Mouse (Mus musculus): ENCODE measurements around the gene Nfia. TPM values are rescaled to one million over a fixed set of nuclear protein-coding genes. Genes with fewer than 3 reads are reported as not detected.

Nfia gene
- polyA plus RNA-seq, 1 experiment = 53.0 TPM

DNA sequence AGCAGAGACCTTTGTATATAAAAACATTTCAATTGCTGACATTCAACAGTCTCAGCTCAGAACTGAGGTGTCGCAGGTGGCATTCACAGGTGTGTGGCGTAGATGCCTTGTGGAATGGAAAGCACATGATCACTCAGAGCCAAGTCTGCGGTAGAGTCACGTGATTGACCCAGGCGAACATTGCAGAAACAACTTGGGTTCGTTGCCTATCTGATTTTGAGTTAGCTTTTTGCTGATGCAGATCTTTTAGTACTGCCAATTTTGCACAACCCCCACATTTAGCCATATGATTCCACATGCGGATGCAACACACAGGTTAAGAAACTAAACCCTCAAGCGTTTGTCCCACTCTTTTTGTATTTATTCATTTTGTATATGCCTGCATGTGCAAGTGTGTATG lies 272.1 kb downstream of the Nfia start:
- no peaks in the 10 kb centered on the region for H3K4me1 ChIP-seq (ENCODE audit: control insufficient read depth, insufficient read depth, low read length)
- no peak overlapping the region for H3K27ac ChIP-seq (ENCODE audit: insufficient read depth, low read length)
- no peak overlapping the region for H3K4me3 ChIP-seq (ENCODE audit: insufficient read depth, low read length)
- TF ChIP-seq CTCF (IDR thresholded peaks at IDR 0.05; ENCODE audit: borderline replicate concordance, insufficient read depth, low read length) = no peak
- no peak for TF ChIP-seq POLR2A (IDR thresholded peaks at IDR 0.05; ENCODE audit: low read depth, low read length)

DNA sequence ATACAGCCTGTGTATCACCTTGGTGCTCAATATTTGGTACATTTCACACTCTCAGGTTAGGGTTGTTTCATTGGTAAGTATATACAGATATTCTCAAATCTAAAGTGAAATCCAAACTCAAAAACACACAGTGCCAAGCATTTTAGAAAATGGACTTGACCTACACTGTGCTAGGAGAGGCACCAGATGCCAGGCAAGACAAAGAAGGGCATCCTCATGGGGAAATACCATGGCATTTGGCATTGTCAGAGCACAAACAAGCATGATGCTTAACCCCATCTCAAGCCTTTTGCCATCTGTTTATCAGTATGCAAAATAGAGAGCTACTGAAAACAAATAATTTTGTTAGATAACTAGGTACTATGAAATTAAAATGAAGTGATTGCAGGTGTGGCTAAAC lies 274.8 kb downstream of the Nfia start:
- TF ChIP-seq CTCF (IDR thresholded peaks at IDR 0.05; ENCODE audit: borderline replicate concordance, insufficient read depth, low read length) (no peak), POLR2A (IDR thresholded peaks at IDR 0.05; ENCODE audit: low read depth, low read length) (no peak)
- Histone ChIP-seq H3K27ac (ENCODE audit: insufficient read depth, low read length) (no peak overlapping the region), H3K4me3 (ENCODE audit: insufficient read depth, low read length) (no peak overlapping the region), H3K4me1 (ENCODE audit: control insufficient read depth, insufficient read depth, low read length) (no peaks in the 10 kb centered on the region)

DNA sequence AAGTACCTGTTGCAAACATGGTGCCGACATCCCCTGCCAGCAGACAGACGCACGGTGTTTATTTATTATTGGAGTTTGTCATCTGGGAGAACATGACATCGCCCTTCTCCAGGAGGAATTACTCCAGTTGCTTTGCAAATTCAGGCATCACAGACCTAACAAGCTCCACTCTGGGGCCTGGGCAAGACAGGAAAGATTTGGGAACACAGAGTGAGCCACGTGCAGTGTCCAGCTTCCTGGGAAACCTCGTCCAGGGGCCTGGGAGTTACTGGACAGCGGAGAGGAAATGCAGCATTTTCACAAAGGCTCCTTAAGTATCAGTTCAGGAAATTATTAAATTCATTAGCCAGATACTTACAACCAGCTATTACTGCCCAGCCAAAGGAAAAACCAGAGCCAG lies 277.1 kb downstream of the Nfia start:
- Histone ChIP-seq H3K4me1 (ENCODE audit: control insufficient read depth, insufficient read depth, low read length) (no peaks in the 10 kb centered on the region), H3K4me3 (ENCODE audit: insufficient read depth, low read length) (no peak overlapping the region), H3K27ac (ENCODE audit: insufficient read depth, low read length) (no peak overlapping the region)
- TF ChIP-seq CTCF (IDR thresholded peaks at IDR 0.05; ENCODE audit: borderline replicate concordance, insufficient read depth, low read length) = no peak
- no peak for TF ChIP-seq POLR2A (IDR thresholded peaks at IDR 0.05; ENCODE audit: low read depth, low read length)

DNA sequence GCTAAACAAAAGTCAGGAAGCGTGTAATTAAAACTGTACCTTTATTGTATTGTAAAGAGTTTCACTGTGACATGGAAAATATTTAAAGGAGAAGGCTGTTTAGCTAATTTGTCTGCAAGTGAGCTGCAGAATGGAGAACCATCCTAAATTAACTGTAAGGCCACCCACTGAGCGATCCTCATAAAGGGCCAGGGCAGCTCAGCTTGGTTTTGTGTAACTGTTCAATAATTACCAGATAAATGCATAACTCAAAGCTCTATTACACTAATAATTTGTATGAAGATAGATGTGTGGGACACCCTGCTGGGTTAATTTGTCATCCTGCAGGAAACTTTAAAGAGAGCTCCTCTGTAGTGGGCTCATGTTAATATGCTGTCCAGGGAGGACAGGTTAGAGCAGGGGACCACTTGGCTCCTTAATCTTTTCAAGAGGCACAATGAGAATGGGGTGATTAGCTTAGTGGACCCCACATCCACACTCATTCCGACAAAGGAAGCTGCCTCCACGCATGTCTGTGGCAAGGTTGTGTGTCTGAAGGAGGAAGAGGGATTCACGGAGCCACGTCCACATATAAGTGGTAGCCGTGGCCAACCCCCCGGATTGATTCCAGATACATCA lies 277.6 kb downstream of the Nfia start:
- no peak for TF ChIP-seq CTCF (IDR thresholded peaks at IDR 0.05; ENCODE audit: borderline replicate concordance, insufficient read depth, low read length)
- TF ChIP-seq POLR2A (IDR thresholded peaks at IDR 0.05; ENCODE audit: low read depth, low read length) = no peak
- no peak overlapping the region for H3K27ac ChIP-seq (ENCODE audit: insufficient read depth, low read length)
- no peaks in the 10 kb centered on the region for H3K4me1 ChIP-seq (ENCODE audit: control insufficient read depth, insufficient read depth, low read length)
- H3K4me3 ChIP-seq (ENCODE audit: insufficient read depth, low read length) = no peak overlapping the region

DNA sequence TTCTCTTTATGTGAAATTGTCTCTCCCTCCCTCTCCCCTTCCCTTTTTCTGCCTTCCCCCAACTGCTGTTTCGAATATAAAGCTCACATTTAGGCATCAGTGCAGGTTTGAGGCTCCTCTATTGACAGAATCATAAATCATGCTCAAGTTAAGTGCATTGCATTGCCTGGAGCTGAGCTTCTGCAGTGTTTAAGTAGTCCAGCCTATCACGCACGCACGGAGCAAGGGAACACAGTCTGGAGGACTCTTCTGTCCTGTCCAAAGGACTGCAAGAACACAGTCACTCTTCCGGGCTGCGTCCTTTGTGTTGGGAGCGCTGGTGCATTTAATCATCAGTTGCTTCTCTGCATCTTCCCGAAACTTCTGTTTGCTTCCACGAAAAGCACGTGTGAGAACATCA lies 278.2 kb downstream of the Nfia start:
- Histone ChIP-seq H3K4me1 (ENCODE audit: control insufficient read depth, insufficient read depth, low read length) (no peaks in the 10 kb centered on the region), H3K27ac (ENCODE audit: insufficient read depth, low read length) (no peak overlapping the region), H3K4me3 (ENCODE audit: insufficient read depth, low read length) (no peak overlapping the region)
- TF ChIP-seq POLR2A (IDR thresholded peaks at IDR 0.05; ENCODE audit: low read depth, low read length) (no peak), CTCF (IDR thresholded peaks at IDR 0.05; ENCODE audit: borderline replicate concordance, insufficient read depth, low read length) (no peak)

DNA sequence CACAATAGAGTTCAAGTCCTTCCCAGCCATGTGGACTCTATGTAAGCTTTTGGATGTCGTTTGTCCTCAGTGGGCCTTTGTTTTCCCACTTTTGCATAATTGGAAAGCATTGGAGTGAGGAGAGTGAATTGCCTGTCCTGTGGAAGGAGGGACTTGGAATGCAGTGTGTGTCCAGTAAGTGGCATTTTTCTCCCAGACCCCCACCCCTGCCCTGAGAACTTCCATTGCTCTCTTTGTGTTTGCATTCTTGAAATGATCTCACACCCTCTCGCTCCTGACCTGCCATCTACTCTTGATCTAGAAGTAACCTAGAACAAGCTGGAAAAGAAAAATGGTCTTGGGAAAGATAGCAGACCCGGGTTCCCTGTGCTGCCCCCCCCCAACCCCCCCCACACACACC lies 278.8 kb downstream of the Nfia start:
- H3K4me3 ChIP-seq (ENCODE audit: insufficient read depth, low read length) = no peak overlapping the region
- H3K27ac ChIP-seq (ENCODE audit: insufficient read depth, low read length) = no peak overlapping the region
- no peaks in the 10 kb centered on the region for H3K4me1 ChIP-seq (ENCODE audit: control insufficient read depth, insufficient read depth, low read length)
- no peak for TF ChIP-seq POLR2A (IDR thresholded peaks at IDR 0.05; ENCODE audit: low read depth, low read length)
- TF ChIP-seq CTCF (IDR thresholded peaks at IDR 0.05; ENCODE audit: borderline replicate concordance, insufficient read depth, low read length) = no peak

DNA sequence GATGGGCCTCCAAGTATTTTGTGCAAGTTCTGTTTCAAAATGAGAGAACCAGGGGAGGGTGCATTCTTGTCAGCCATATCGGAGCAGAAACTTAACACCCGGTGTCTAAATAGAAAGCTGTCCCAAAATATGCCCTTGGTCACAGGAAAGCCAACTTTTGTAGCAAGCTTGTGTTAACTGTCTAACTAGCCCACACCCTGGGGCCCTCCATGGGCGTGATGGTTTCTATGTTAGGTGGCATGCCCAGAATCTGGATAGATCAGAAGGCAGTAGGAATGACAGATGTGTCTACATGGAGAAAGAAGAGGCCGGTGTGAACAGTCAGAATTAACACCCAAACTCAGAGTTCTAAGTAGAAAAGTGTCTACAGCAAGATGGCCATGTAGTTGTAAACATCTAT lies 282.5 kb downstream of the Nfia start:
- H3K4me3 ChIP-seq (ENCODE audit: insufficient read depth, low read length) = no peak overlapping the region
- no peak for TF ChIP-seq CTCF (IDR thresholded peaks at IDR 0.05; ENCODE audit: borderline replicate concordance, insufficient read depth, low read length)
- TF ChIP-seq POLR2A (IDR thresholded peaks at IDR 0.05; ENCODE audit: low read depth, low read length) = no peak
- H3K27ac ChIP-seq (ENCODE audit: insufficient read depth, low read length) = no peak overlapping the region
- H3K4me1 ChIP-seq (ENCODE audit: control insufficient read depth, insufficient read depth, low read length) = 0 out of 2 replicates have a peak, but pooled peaks cover 3% of the 10 kb centered on the region

DNA sequence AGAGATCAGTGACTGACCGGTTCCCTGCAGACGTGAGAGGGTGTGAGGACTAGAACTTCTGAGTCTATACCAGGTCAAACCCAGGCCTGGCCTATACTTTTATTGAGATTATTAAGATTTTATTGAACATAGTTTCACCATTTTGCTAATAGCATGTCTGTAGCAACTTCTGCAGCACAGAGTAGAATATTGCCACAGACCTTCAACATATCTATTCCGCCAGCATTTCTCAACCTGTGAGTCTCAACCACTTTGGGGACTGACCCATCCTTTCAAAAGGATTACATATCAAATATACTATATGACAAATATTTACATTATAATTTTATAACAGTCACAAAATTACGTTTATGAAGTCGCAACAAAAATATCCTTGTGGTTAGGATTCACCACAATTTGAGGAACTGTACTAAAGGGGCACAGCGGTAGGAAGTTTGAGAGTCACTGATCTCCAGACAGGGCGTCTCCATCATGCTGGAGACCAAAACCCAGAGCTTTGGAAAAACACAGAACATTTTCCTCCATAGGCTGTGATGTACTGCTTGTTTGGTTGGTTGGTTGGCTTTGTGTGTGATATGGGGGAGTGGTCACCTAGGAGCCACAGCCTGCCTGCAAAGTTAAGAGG lies 284.0 kb downstream of the Nfia start:
- Histone ChIP-seq H3K27ac (ENCODE audit: insufficient read depth, low read length) (no peak overlapping the region), H3K4me1 (ENCODE audit: control insufficient read depth, insufficient read depth, low read length) (peaks cover 3% of the 10 kb centered on the region; the same call in 1 of the 2 replicates)
- TF ChIP-seq CTCF (IDR thresholded peaks at IDR 0.05; ENCODE audit: borderline replicate concordance, insufficient read depth, low read length) = no peak
- no peak for TF ChIP-seq POLR2A (IDR thresholded peaks at IDR 0.05; ENCODE audit: low read depth, low read length)

DNA sequence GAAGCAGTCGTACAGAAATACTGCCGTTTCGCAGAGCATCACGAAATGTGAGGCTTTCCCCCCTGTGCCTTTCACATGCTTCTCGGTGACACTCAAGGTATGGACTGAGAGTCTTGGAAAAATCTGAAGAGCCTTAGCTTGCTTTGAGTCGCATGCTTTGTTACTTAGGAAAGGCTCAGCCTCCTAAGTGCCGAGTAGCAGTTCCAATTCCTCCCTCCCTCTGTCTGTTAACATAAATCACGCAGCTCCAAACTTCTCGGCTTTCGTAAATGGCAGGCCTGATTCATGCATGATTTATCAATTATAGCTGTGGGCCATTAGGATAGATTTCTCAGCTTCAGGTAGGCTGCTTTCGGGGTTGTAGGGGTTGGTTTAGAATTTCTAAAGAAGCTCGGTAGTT lies 284.7 kb downstream of the Nfia start:
- Histone ChIP-seq H3K4me3 (ENCODE audit: insufficient read depth, low read length) (no peak overlapping the region), H3K4me1 (ENCODE audit: control insufficient read depth, insufficient read depth, low read length) (peaks cover 3% of the 10 kb centered on the region; the same call in 1 of the 2 replicates), H3K27ac (ENCODE audit: insufficient read depth, low read length) (no peak overlapping the region)
- no peak for TF ChIP-seq CTCF (IDR thresholded peaks at IDR 0.05; ENCODE audit: borderline replicate concordance, insufficient read depth, low read length)
- no peak for TF ChIP-seq POLR2A (IDR thresholded peaks at IDR 0.05; ENCODE audit: low read depth, low read length)

More for the DNA sequence above, 284.0 kb downstream of the Nfia start:
- no peak overlapping the region for H3K4me3 ChIP-seq (ENCODE audit: insufficient read depth, low read length)

DNA sequence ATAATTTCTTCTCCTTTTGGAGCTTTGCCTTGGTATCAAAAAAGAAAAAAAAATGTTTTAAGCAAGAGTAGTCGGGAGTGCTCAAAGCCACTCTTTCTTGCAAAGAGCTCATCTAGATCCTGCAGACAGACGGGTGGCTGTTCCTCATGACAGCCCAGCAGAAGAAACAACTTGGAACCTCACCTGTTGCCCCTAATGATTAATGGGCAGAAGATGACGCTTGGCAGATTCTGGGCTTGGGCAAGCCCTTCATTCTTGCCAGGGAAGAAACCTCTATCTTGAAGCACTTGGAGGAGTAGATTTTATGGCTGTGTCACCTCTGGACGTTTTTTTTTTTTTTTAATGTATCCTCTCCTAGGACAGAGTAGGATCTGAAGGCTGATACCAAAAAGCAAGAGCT lies 285.2 kb downstream of the Nfia start:
- H3K27ac ChIP-seq (ENCODE audit: insufficient read depth, low read length) = no peak overlapping the region
- no peak overlapping the region for H3K4me3 ChIP-seq (ENCODE audit: insufficient read depth, low read length)
- TF ChIP-seq POLR2A (IDR thresholded peaks at IDR 0.05; ENCODE audit: low read depth, low read length) = no peak
- no peak for TF ChIP-seq CTCF (IDR thresholded peaks at IDR 0.05; ENCODE audit: borderline replicate concordance, insufficient read depth, low read length)
- peaks cover 3% of the 10 kb centered on the region; the same call in 1 of the 2 replicates for H3K4me1 ChIP-seq (ENCODE audit: control insufficient read depth, insufficient read depth, low read length)

All from embryonic fibroblast, embryonic 13.5 days (primary cell).